Comparison of ENCODE assay signal across 12 mouse cellular contexts in genomic region chr1:87258484-87258883, GRCm38 (mm10). TPM values are rescaled to one million over a fixed set of nuclear protein-coding genes. Genes with fewer than 3 reads are reported as not detected.
DNase-seq lines count a peak whose midpoint lies in the region; ATAC-seq and TF ChIP-seq lines count a peak whose summit lies in the region.
"Had no signal": no experiment of that assay in that cellular context is flagged by ENCODE, and none has a peak within 500 bp of the region (broad histone marks: within the 10 kb centered on the region; RNA-seq: fewer than 3 reads in every experiment).

No protein-coding gene starts in this region.

- H3K27ac ChIP-seq in hindbrain, postnatal 0 days, result no peak overlapping the region
- H3K27ac ChIP-seq in hindbrain, embryonic 13.5 days, result no peak overlapping the region
- H3K27ac ChIP-seq in ES-Bruce4 (ENCODE audit: insufficient read depth, low read length), result no peak overlapping the region
- H3K27ac ChIP-seq in intestine, postnatal 0 days (ENCODE audit: low read depth, low read length), result no peak overlapping the region
- H3K27ac ChIP-seq: liver, embryonic 15.5 days had no signal

- TF ChIP-seq CTCF in hindbrain, postnatal 0 days (IDR thresholded peaks at IDR 0.05; ENCODE audit: low read depth), result peak; percentile 56
- peak; percentile 29 for TF ChIP-seq CTCF in ES-Bruce4 (IDR thresholded peaks at IDR 0.05; ENCODE audit: low read depth, low read length)
- TF ChIP-seq CTCF in intestine, postnatal 0 days (IDR thresholded peaks at IDR 0.05; ENCODE audit: low read depth), result peak; percentile 50

- 9% methylated on average over 14 of the region's 14 CpGs for WGBS in hindbrain, postnatal 0 days
- 12% methylated on average over 14 of the region's 14 CpGs for WGBS in hindbrain, embryonic 13.5 days
- 13% methylated on average over 14 of the region's 14 CpGs for WGBS in intestine, postnatal 0 days

- no peak for TF ChIP-seq EP300 in ES-Bruce4 (IDR thresholded peaks at IDR 0.05; ENCODE audit: insufficient read depth, low read depth, low read length)

- H3K36me3 ChIP-seq in hindbrain, postnatal 0 days (ENCODE audit: insufficient read depth, low read length), result no peaks in the 10 kb centered on the region
- H3K36me3 ChIP-seq in hindbrain, embryonic 13.5 days, result no peaks in the 10 kb centered on the region
- H3K36me3 ChIP-seq in ES-Bruce4 (ENCODE audit: control insufficient read depth, insufficient read depth, low read length, poor library complexity, severe bottlenecking), result no peaks in the 10 kb centered on the region
- H3K36me3 ChIP-seq in intestine, postnatal 0 days (ENCODE audit: control insufficient read depth, insufficient read depth), result no peaks in the 10 kb centered on the region
- H3K36me3 ChIP-seq: liver, embryonic 15.5 days had no signal

- H3K9ac ChIP-seq in hindbrain, postnatal 0 days (replicated peaks; ENCODE audit: low read length), result no peak overlapping the region
- no peak overlapping the region for H3K9ac ChIP-seq in hindbrain, embryonic 13.5 days
- H3K9ac ChIP-seq in ES-Bruce4 (ENCODE audit: low read depth, poor library complexity, severe bottlenecking), result no peak overlapping the region
- no peak overlapping the region for H3K9ac ChIP-seq in intestine, postnatal 0 days (ENCODE audit: low read depth, low read length)
- H3K9ac ChIP-seq: liver, embryonic 15.5 days had no signal

- H3K4me3 ChIP-seq in hindbrain, postnatal 0 days (ENCODE audit: low read length), result no peak overlapping the region
- no peak overlapping the region for H3K4me3 ChIP-seq in hindbrain, embryonic 13.5 days
- H3K4me3 ChIP-seq in ES-Bruce4 (ENCODE audit: low read depth, low read length), result no peak overlapping the region
- no peak overlapping the region for H3K4me3 ChIP-seq in intestine, postnatal 0 days (ENCODE audit: low read depth, low read length)
- H3K4me3 ChIP-seq: liver, embryonic 15.5 days had no signal

- no peaks in the 10 kb centered on the region for H3K4me1 ChIP-seq in hindbrain, postnatal 0 days (ENCODE audit: insufficient read depth, low read length)
- peaks cover 5% of the 10 kb centered on the region for H3K4me1 ChIP-seq in hindbrain, embryonic 13.5 days (replicated peaks)
- no peaks in the 10 kb centered on the region for H3K4me1 ChIP-seq in ES-Bruce4 (ENCODE audit: control insufficient read depth, insufficient read depth, low read length)
- no peaks in the 10 kb centered on the region for H3K4me1 ChIP-seq in intestine, postnatal 0 days (replicated peaks; ENCODE audit: control insufficient read depth, insufficient read depth, low read length)
- H3K4me1 ChIP-seq: liver, embryonic 15.5 days had no signal

- peak; percentile 51 for DNase-seq in hindbrain, postnatal 0 days (ENCODE audit: low spot score)
- peak; percentile 80 for DNase-seq in adrenal gland, postnatal 14 days
- DNase-seq in thymus, postnatal 0 days (ENCODE audit: low spot score), result no peak
- DNase-seq in c-Kit-positive CD71-positive TER-119-positive erythroid progenitor cells, embryonic 14.5 days (ENCODE audit: low spot score), result no peak
- DNase-seq in left cerebral cortex, adult 18-20 months (ENCODE audit: low spot score in 2 of 2), result no peak

- H3K9me3 ChIP-seq in hindbrain, postnatal 0 days (ENCODE audit: low read length), result no peaks in the 10 kb centered on the region
- H3K9me3 ChIP-seq in hindbrain, embryonic 13.5 days, result no peaks in the 10 kb centered on the region
- H3K9me3 ChIP-seq in ES-Bruce4 (replicated peaks; ENCODE audit: control insufficient read depth, insufficient read depth, low read length, poor library complexity, severe bottlenecking), result no peaks in the 10 kb centered on the region
- no peaks in the 10 kb centered on the region for H3K9me3 ChIP-seq in intestine, postnatal 0 days (ENCODE audit: control insufficient read depth)
- H3K9me3 ChIP-seq: liver, embryonic 15.5 days had no signal

- H3K4me2 ChIP-seq in hindbrain, postnatal 0 days (ENCODE audit: low read depth, low read length), result no peak overlapping the region
- no peak overlapping the region for H3K4me2 ChIP-seq in hindbrain, embryonic 13.5 days
- no peak overlapping the region for H3K4me2 ChIP-seq in intestine, postnatal 0 days (replicated peaks; ENCODE audit: low read depth)
- H3K4me2 ChIP-seq: liver, embryonic 15.5 days had no signal

- peak; percentile 70 for ATAC-seq in hindbrain, postnatal 0 days
- ATAC-seq in hindbrain, embryonic 13.5 days (ENCODE audit: low FRiP score), result no peak
- no peak for ATAC-seq in intestine, postnatal 0 days

- no peaks in the 10 kb centered on the region for H3K27me3 ChIP-seq in hindbrain, postnatal 0 days (ENCODE audit: insufficient read depth, low read length)
- H3K27me3 ChIP-seq in hindbrain, embryonic 13.5 days, result peaks cover 59% of the 10 kb centered on the region
- peaks cover 6% of the 10 kb centered on the region for H3K27me3 ChIP-seq in ES-Bruce4 (ENCODE audit: control insufficient read depth, insufficient read depth, low read length, poor library complexity, severe bottlenecking)
- peaks cover 51% of the 10 kb centered on the region for H3K27me3 ChIP-seq in intestine, postnatal 0 days (replicated peaks; ENCODE audit: control insufficient read depth, insufficient read depth, low read length)

- no peak for TF ChIP-seq POLR2A in ES-Bruce4 (IDR thresholded peaks at IDR 0.05; ENCODE audit: insufficient read depth, low read length)

RNA-seq across cellular contexts. Expression of gene Efhd1, which starts 5.7 kb away (rescaled TPM):
- total RNA-seq in hindbrain, postnatal 0 days (2014; rRNA removed), result 12.4 and 13.0 TPM in 2 replicates
- polyA plus RNA-seq in hindbrain, postnatal 0 days (2015; fragmentation: Nextera tagmentation; extraction: Ambion mirVana), result 6.4 and 7.8 TPM in 2 replicates
- 1.3 and 1.5 TPM in 2 replicates for polyA plus RNA-seq in hindbrain, embryonic 13.5 days (2015; fragmentation: Nextera tagmentation; extraction: Ambion mirVana)
- polyA plus RNA-seq in ES-Bruce4 (2011; ENCODE audit: insufficient read depth, insufficient read length, low read depth, missing spikeins), result 1.9 and 2.2 TPM in 2 replicates
- total RNA-seq in adrenal gland, postnatal 14 days (2021), result 245 and 250 TPM in 2 replicates
- 2.1 and 3.0 TPM in 2 replicates for polyA plus RNA-seq in intestine, postnatal 0 days (2015; fragmentation: Nextera tagmentation; extraction: Ambion mirVana)
- polyA plus RNA-seq in thymus, postnatal 0 days (2015; fragmentation: Nextera tagmentation; extraction: Ambion mirVana), result 1.2 and 1.5 TPM in 2 replicates
- 10 to 100 TPM; 12.6 to 14.7 TPM for total RNA-seq in left cerebral cortex, adult 18-20 months (2021)
- total RNA-seq: MEL had no signal

RNA-seq across cellular contexts. Expression of gene Eif4e2, which starts 44.8 kb away (rescaled TPM):
- total RNA-seq in hindbrain, postnatal 0 days (2014; rRNA removed), result 60.4 and 68.1 TPM in 2 replicates
- polyA plus RNA-seq in hindbrain, postnatal 0 days (2015; fragmentation: Nextera tagmentation; extraction: Ambion mirVana), result 99.7 and 103 TPM in 2 replicates
- 105 and 106 TPM in 2 replicates for polyA plus RNA-seq in hindbrain, embryonic 13.5 days (2015; fragmentation: Nextera tagmentation; extraction: Ambion mirVana)
- polyA plus RNA-seq in ES-Bruce4 (2011; ENCODE audit: insufficient read depth, insufficient read length, low read depth, missing spikeins), result 191 and 201 TPM in 2 replicates
- total RNA-seq in adrenal gland, postnatal 14 days (2021), result 94.4 and 104 TPM in 2 replicates
- 175 and 179 TPM in 2 replicates for polyA plus RNA-seq in intestine, postnatal 0 days (2015; fragmentation: Nextera tagmentation; extraction: Ambion mirVana)
- 167 and 170 TPM in 2 replicates for polyA plus RNA-seq in thymus, postnatal 0 days (2015; fragmentation: Nextera tagmentation; extraction: Ambion mirVana)
- 10 to 100 TPM; 57.5 to 58.6 TPM for total RNA-seq in left cerebral cortex, adult 18-20 months (2021)

RNA-seq across cellular contexts. Expression of gene Chrng, which starts 54.0 kb away (rescaled TPM):
- 0.22 TPM in 1 of 2 replicates, not detected in the other for total RNA-seq in hindbrain, postnatal 0 days (2014; rRNA removed)
- 0.06 TPM in 1 of 2 replicates, not detected in the other for polyA plus RNA-seq in hindbrain, postnatal 0 days (2015; fragmentation: Nextera tagmentation; extraction: Ambion mirVana)
- 0.35 and 0.58 TPM in 2 replicates for polyA plus RNA-seq in hindbrain, embryonic 13.5 days (2015; fragmentation: Nextera tagmentation; extraction: Ambion mirVana)
- not detected in 2 replicates for polyA plus RNA-seq in ES-Bruce4 (2011; ENCODE audit: insufficient read depth, insufficient read length, low read depth, missing spikeins)
- total RNA-seq in adrenal gland, postnatal 14 days (2021), result not detected in 2 replicates
- polyA plus RNA-seq in intestine, postnatal 0 days (2015; fragmentation: Nextera tagmentation; extraction: Ambion mirVana), result not detected in 2 replicates
- polyA plus RNA-seq in thymus, postnatal 0 days (2015; fragmentation: Nextera tagmentation; extraction: Ambion mirVana), result 0.53 and 0.70 TPM in 2 replicates
- total RNA-seq in left cerebral cortex, adult 18-20 months (2021), result not detected
- total RNA-seq: heart, postnatal 36 days; MEL had no signal
- polyA plus RNA-seq: cortical plate, adult 2 months had no signal

Comparison
In these comparisons a context has a peak if more than half of its experiments do, and no peak if none do; other contexts are left out.
1. DNase-seq: peak in hindbrain, postnatal 0 days (single experiment) and adrenal gland, postnatal 14 days (single experiment); none in thymus, postnatal 0 days (single experiment), c-Kit-positive CD71-positive TER-119-positive erythroid progenitor cells, embryonic 14.5 days (single experiment) and left cerebral cortex, adult 18-20 months (0 of 2).
2. Peak in every context shown above with its lines, with median percentiles within 50 percentile points of each other: CTCF ChIP-seq.